Mouse (Mus musculus) limb, embryonic 11.5 days (tissue): ENCODE measurements around the gene Ephb6. TPM values are rescaled to one million over a fixed set of nuclear protein-coding genes. Genes with fewer than 3 reads are reported as not detected.

ENCODE experiments used
- ATAC-seq: fragments of 200-750 bp; cut with Nextera tagmentation; 2 replicates; pipeline ENCODE4 v1.8.0; 2017; ENCODE audit warnings: low read depth; ENCODE audit not compliant: insufficient number of reproducible peaks, low FRiP score, low TSS enrichment
- DNase-seq: peaks from one replicate; pipeline ENCODE4 v3.0.0-alpha.2; 2015; ENCODE audit warnings: low spot score
- H3K27ac ChIP-seq: fragments of 300-500 bp; sonication (generic); replicated peaks from 2 replicates; pipeline ENCODE4 v1.5.1; 2014; ENCODE audit warnings: low read depth, mild to moderate bottlenecking, low read length
- H3K27me3 ChIP-seq: fragments of 300-500 bp; sonication (generic); 2 replicates; pipeline ENCODE4 v1.6.1; 2014; ENCODE audit warnings: mild to moderate bottlenecking, low read length, mixed read lengths; ENCODE audit not compliant: control insufficient read depth, insufficient read depth
- H3K36me3 ChIP-seq: fragments of 300-500 bp; sonication (generic); 2 replicates; pipeline ENCODE4 v1.6.1; 2014; ENCODE audit warnings: mild to moderate bottlenecking, low read length, moderate library complexity, mixed read lengths; ENCODE audit not compliant: control insufficient read depth, insufficient read depth
- H3K4me1 ChIP-seq: fragments of 300-500 bp; sonication (generic); 2 replicates; pipeline ENCODE4 v1.6.1; 2014; ENCODE audit warnings: low read length, mixed read lengths; ENCODE audit not compliant: control insufficient read depth, insufficient read depth
- H3K4me2 ChIP-seq: fragments of 300-500 bp; sonication (generic); 2 replicates; pipeline ENCODE4 v1.6.1; 2014; ENCODE audit warnings: low read depth, mild to moderate bottlenecking, moderate library complexity; ENCODE audit not compliant: severe bottlenecking
- H3K4me3 ChIP-seq: fragments of 300-500 bp; sonication (generic); 2 replicates; pipeline ENCODE4 v1.5.1; 2014; ENCODE audit warnings: low read depth, low read length
- H3K9ac ChIP-seq: fragments of 300-500 bp; sonication (generic); 2 replicates; pipeline ENCODE4 v1.6.1; 2014; ENCODE audit warnings: mild to moderate bottlenecking, low read length
- H3K9me3 ChIP-seq: fragments of 300-500 bp; sonication (generic); 2 replicates; pipeline ENCODE4 v1.6.1; 2016; ENCODE audit warnings: low read length; ENCODE audit not compliant: control insufficient read depth
- WGBS: fragments of 180-500 bp; shearing (Covaris S2); extraction: QIAGEN DNeasy Blood & Tissue Kit; methylation state at CpG from one replicate; pipeline ENCODE4 v1.1.7; 2014; 5-methylcytosine and 5-hydroxymethylcytosine counted together
- polyA plus RNA-seq: library from polyadenylated mRNA; unstranded; fragments of >200 nt; fragmentation: Nextera tagmentation; extraction: Ambion mirVana; gene quantifications from 2 replicates; pipeline ENCODE4 v1.2.1, GENCODE M21; 2014

Gene Ephb6
- polyA plus RNA-seq, 1 experiment from 2014 or later = 14.8 TPM

GRCm38 (mm10) chr6:41635211-41635610 lies 29.9 kb downstream of the Ephb6 start:
- ATAC-seq (no peak), DNase-seq (no peak)
- WGBS = 68% methylated on average over 1 of the region's 1 CpGs
- no peak overlapping the region for H3K27ac ChIP-seq
- no peaks in the 10 kb centered on the region for H3K27me3 ChIP-seq
- no peak overlapping the region for H3K9ac ChIP-seq
- no peaks in the 10 kb centered on the region for H3K9me3 ChIP-seq
- no peaks in the 10 kb centered on the region for H3K36me3 ChIP-seq
- no peak overlapping the region for H3K4me2 ChIP-seq
- no peak overlapping the region for H3K4me3 ChIP-seq
- H3K4me1 ChIP-seq = no peaks in the 10 kb centered on the region

GRCm38 (mm10) chr6:41636178-41636577 lies 30.9 kb downstream of the Ephb6 start, which contains the start of gene Trpv6:
Gene Trpv6 (minus strand): TSS chr6:41636405.
- Histone ChIP-seq H3K36me3 (no peaks in the 10 kb centered on the region), H3K27me3 (no peaks in the 10 kb centered on the region), H3K4me2 (no peak within 1 kb of the TSS), H3K9ac (no peak within 1 kb of the TSS), H3K9me3 (no peaks in the 10 kb centered on the region), H3K4me1 (no peaks in the 10 kb centered on the region), H3K27ac (no peak within 1 kb of the TSS), H3K4me3 (no peak within 1 kb of the TSS)
- ATAC-seq (no peak), DNase-seq (no peak)
- 10% methylated on average over 5 of the region's 5 CpGs for WGBS

- H3K4me2 ChIP-seq = no peak overlapping the region
- H3K27ac ChIP-seq = no peak overlapping the region
- H3K36me3 ChIP-seq = no peaks in the 10 kb centered on the region
- no peaks in the 10 kb centered on the region for H3K9me3 ChIP-seq
- H3K27me3 ChIP-seq = no peaks in the 10 kb centered on the region
- ATAC-seq = no peak
- H3K4me1 ChIP-seq = no peaks in the 10 kb centered on the region
- no peak overlapping the region for H3K4me3 ChIP-seq
- no peak for DNase-seq
- 33% methylated on average over 1 of the region's 1 CpGs for WGBS
- H3K9ac ChIP-seq = no peak overlapping the region
Observed at GRCm38 (mm10) chr6:41637393-41637792, 32.1 kb downstream of the Ephb6 start.

GRCm38 (mm10) chr6:41637927-41638506 lies 32.7 kb downstream of the Ephb6 start:
- Histone ChIP-seq H3K9me3 (no peaks in the 10 kb centered on the region), H3K36me3 (no peaks in the 10 kb centered on the region), H3K27ac (no peak overlapping the region), H3K4me3 (no peak overlapping the region), H3K27me3 (no peaks in the 10 kb centered on the region), H3K4me2 (no peak overlapping the region), H3K4me1 (no peaks in the 10 kb centered on the region), H3K9ac (no peak overlapping the region)
- 74% methylated on average over 6 of the region's 6 CpGs for WGBS
- DNase-seq (no peak), ATAC-seq (no peak)

DNA sequence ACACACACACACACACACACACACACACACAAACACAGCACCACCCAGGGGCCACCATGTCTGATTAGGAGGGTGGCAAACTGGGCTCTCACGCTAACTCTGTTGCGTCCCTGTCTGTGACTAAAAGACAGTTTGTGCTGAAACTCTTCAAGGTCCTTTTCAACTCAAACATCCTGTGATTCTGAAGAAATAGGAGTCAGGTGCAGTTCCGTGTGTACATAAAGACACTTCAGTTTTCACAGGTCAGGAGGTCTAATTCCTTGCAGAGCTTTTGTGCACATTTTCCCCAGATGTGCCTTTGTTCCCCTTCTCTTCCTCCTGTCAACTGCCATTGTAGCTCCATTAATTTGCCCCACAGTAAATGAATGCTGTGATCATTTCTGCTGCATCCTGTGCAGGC lies 35.2 kb downstream of the Ephb6 start:
- no peak overlapping the region for H3K9ac ChIP-seq
- no peaks in the 10 kb centered on the region for H3K9me3 ChIP-seq
- H3K4me1 ChIP-seq = no peaks in the 10 kb centered on the region
- no peak overlapping the region for H3K27ac ChIP-seq
- 64% methylated on average over 3 of the region's 3 CpGs for WGBS
- no peaks in the 10 kb centered on the region for H3K27me3 ChIP-seq
- no peaks in the 10 kb centered on the region for H3K36me3 ChIP-seq
- H3K4me3 ChIP-seq = no peak overlapping the region
- DNase-seq = no peak
- no peak overlapping the region for H3K4me2 ChIP-seq
- no peak for ATAC-seq

DNA sequence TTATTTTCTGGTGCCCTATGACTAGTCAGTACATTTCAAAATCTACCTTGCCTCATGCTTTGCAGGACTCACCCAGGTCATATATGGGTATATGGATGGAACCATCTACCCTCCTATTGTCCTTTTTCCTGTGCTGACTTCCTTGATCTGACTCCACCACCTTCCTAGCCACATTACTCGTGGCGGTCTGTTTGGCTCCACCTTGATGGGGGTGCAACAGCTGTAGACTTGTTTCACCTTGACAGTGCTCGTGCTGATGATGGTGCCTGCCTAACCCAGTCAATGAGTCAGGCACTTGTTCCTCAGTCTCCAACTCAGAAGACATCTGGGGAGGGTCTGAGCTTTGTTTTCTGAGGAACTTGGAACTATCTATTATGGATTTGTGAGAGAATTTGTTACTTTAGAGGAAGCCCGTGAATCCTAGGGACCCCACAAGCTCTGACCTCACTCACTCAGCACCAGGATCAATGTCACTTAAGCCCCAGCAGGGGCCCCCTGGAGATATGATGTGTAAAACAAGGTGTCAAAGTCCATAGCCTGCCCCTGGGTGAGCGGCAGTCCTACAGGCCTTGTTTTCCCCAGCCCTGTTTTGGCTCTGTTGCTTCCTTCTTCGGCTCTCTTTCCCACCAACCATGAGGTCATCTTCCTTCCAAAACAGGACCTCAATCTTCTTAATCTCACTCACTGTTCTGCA lies 36.0 kb downstream of the Ephb6 start:
- Histone ChIP-seq H3K27ac (no peak overlapping the region), H3K9me3 (no peaks in the 10 kb centered on the region), H3K27me3 (no peaks in the 10 kb centered on the region), H3K4me2 (no peak overlapping the region), H3K4me3 (no peak overlapping the region), H3K4me1 (no peaks in the 10 kb centered on the region), H3K36me3 (no peaks in the 10 kb centered on the region), H3K9ac (no peak overlapping the region)
- ATAC-seq (no peak), DNase-seq (no peak)
- WGBS = 77% methylated on average over 6 of the region's 6 CpGs

DNA sequence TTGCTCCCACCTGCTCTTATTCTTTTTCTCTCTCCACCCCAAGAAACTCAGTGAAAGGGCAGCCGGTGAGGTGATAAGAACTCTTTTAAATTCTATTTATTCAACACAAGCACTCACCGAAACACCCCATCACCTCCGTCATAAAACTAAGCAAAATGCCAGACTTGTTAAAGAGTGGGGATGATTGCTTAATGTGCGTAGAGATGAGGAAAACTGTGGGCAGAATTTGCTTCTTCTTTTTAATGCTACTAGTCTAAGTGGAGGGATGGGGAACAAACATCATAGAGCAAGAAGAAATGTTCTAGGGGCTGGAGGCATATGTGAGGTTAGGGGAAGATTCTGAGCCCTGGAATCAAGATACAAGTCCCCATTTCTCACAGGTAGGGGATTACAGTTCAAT lies 37.5 kb downstream of the Ephb6 start:
- Histone ChIP-seq H3K4me3 (no peak overlapping the region), H3K36me3 (no peaks in the 10 kb centered on the region), H3K27me3 (no peaks in the 10 kb centered on the region), H3K27ac (no peak overlapping the region), H3K4me1 (no peaks in the 10 kb centered on the region), H3K9me3 (no peaks in the 10 kb centered on the region), H3K4me2 (no peak overlapping the region), H3K9ac (no peak overlapping the region)
- WGBS = 83% methylated on average over 4 of the region's 4 CpGs
- no peak for ATAC-seq
- DNase-seq = no peak

- H3K27me3 ChIP-seq = no peaks in the 10 kb centered on the region
- ATAC-seq (no peak), DNase-seq (no peak)
- no peak overlapping the region for H3K27ac ChIP-seq
- no peaks in the 10 kb centered on the region for H3K36me3 ChIP-seq
- 92% methylated on average over 3 of the region's 3 CpGs for WGBS
- H3K4me2 ChIP-seq = no peak overlapping the region
- no peak overlapping the region for H3K9ac ChIP-seq
- no peak overlapping the region for H3K4me3 ChIP-seq
- no peaks in the 10 kb centered on the region for H3K4me1 ChIP-seq
- no peaks in the 10 kb centered on the region for H3K9me3 ChIP-seq
Observed at GRCm38 (mm10) chr6:41643227-41643626, 37.9 kb downstream of the Ephb6 start.

- no peaks in the 10 kb centered on the region for H3K36me3 ChIP-seq
- H3K4me3 ChIP-seq = no peak overlapping the region
Observed at GRCm38 (mm10) chr6:41646220-41646619, 40.9 kb downstream of the Ephb6 start.

More at GRCm38 (mm10) chr6:41646220-41646619, 40.9 kb downstream of the Ephb6 start:
- no peaks in the 10 kb centered on the region for H3K4me1 ChIP-seq
- H3K9ac ChIP-seq = no peak overlapping the region
- no peaks in the 10 kb centered on the region for H3K27me3 ChIP-seq
- ATAC-seq (no peak), DNase-seq (no peak)
- H3K9me3 ChIP-seq = no peaks in the 10 kb centered on the region
- 88% methylated on average over 3 of the region's 3 CpGs for WGBS
- H3K4me2 ChIP-seq = no peak overlapping the region
- H3K27ac ChIP-seq = no peak overlapping the region
